Mouse (Mus musculus): ENCODE measurements around the gene Smarce1. TPM values are rescaled to one million over a fixed set of nuclear protein-coding genes. Genes with fewer than 3 reads are reported as not detected.
A peak's percentile ranks its signal among the peaks of the same experiment; 100 is the strongest.

The Smarce1 gene
- polyA plus RNA-seq, 1 experiment from 2014 or later = 133 TPM

DNA sequence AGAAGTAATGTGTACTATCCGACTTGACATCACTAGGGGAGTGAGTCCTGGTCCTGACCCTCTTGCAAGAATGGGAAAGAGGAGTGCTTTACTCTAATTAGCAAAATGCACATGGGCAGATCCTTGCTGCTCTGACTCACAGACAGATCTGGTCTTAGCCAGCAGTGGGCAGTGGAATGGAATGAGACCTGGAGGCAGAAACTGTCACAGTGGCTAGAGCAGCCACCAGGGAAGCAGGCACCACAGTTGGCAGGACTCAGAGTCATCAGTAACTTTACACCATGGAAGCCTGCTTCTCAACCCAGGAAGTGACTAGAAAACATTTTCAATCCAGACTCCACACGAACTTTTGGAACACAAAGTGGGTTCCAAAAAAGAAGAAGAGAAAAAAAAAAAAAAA lies 9.0 kb downstream of the Smarce1 start:
- WGBS = 51% methylated on average over 2 of the region's 2 CpGs

DNA sequence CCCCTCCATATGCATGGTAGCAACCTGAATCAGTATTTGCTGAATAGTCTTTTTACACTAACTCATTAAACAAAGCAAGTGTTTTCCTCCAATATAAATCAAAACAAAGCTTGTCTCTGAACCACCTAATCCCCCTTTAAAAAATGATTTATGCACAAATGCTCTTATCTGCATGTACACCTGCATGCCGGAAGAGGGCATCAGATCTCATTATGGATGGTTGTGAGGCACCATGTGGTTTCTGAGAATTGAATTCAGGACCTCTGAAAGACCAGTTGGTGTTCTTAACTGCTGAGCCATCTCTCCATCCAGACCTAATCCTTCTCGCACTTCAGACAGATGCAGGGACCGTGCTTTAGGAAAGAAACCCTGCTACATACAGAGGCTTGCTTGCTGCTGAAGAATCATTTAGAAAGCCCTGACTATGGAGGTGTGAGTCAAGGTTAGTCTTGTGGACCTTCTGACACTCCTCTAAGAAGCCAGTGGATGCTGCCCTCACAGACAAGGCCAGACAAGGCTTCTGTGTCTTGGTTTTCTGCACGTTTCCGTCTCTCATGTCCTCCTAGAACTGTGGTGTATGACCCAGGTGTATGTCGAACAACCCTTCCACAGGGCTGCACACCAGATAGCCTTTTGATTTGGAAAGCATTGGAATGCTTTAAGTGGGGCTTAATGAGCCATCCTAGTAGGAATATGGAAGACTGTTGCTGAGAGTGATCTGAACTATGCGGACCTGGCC lies 13.4 kb downstream of the Smarce1 start:
- 87% methylated on average over 7 of the region's 7 CpGs for WGBS
- no peaks in the 10 kb centered on the region for H3K4me1 ChIP-seq (ENCODE audit: insufficient read depth, low read depth, low read length)
- no peak overlapping the region for H3K9ac ChIP-seq (replicated peaks; ENCODE audit: low read depth)
- no peak overlapping the region for H3K4me3 ChIP-seq (ENCODE audit: low read depth, low read length)
- DNase-seq (ENCODE audit: low spot score) (no peak), ATAC-seq (no peak)
- no peak overlapping the region for H3K4me2 ChIP-seq (replicated peaks; ENCODE audit: low read depth, low read length)
- H3K27me3 ChIP-seq (replicated peaks; ENCODE audit: insufficient read depth, low read length) = no peaks in the 10 kb centered on the region
- H3K9me3 ChIP-seq (ENCODE audit: low read length) = no peaks in the 10 kb centered on the region
- no peak overlapping the region for H3K27ac ChIP-seq (ENCODE audit: low read length)
- H3K36me3 ChIP-seq (ENCODE audit: insufficient read depth, low read length) = peaks cover 64% of the 10 kb centered on the region
- TF ChIP-seq CTCF (IDR thresholded peaks at IDR 0.05) (peak; percentile 19; the same call in 1 of the 2 replicates), EP300 (IDR thresholded peaks at IDR 0.05) (no peak)

More for the DNA sequence above, 9.0 kb downstream of the Smarce1 start:
- Histone ChIP-seq H3K4me2 (replicated peaks; ENCODE audit: low read depth, low read length) (no peak overlapping the region), H3K4me1 (ENCODE audit: insufficient read depth, low read depth, low read length) (0 out of 2 replicates have a peak, but pooled peaks cover 6% of the 10 kb centered on the region), H3K9ac (replicated peaks; ENCODE audit: low read depth) (no peak overlapping the region), H3K27ac (ENCODE audit: low read length) (no peak overlapping the region), H3K4me3 (ENCODE audit: low read depth, low read length) (no peak overlapping the region), H3K27me3 (replicated peaks; ENCODE audit: insufficient read depth, low read length) (no peaks in the 10 kb centered on the region), H3K9me3 (ENCODE audit: low read length) (no peaks in the 10 kb centered on the region), H3K36me3 (ENCODE audit: insufficient read depth, low read length) (peaks cover 39% of the 10 kb centered on the region)
- DNase-seq (ENCODE audit: low spot score) = no peak
- TF ChIP-seq EP300 (IDR thresholded peaks at IDR 0.05) = no peak
- TF ChIP-seq CTCF (IDR thresholded peaks at IDR 0.05) = 0 out of 2 replicates have a peak, but pooled peaks have one; percentile 2
- ATAC-seq = no peak

- Histone ChIP-seq H3K4me2 (replicated peaks; ENCODE audit: low read depth, low read length) (no peak overlapping the region), H3K27me3 (replicated peaks; ENCODE audit: insufficient read depth, low read length) (no peaks in the 10 kb centered on the region), H3K4me1 (ENCODE audit: insufficient read depth, low read depth, low read length) (no peaks in the 10 kb centered on the region), H3K4me3 (ENCODE audit: low read depth, low read length) (no peak overlapping the region), H3K9me3 (ENCODE audit: low read length) (no peaks in the 10 kb centered on the region), H3K27ac (ENCODE audit: low read length) (no peak overlapping the region), H3K9ac (replicated peaks; ENCODE audit: low read depth) (no peak overlapping the region), H3K36me3 (ENCODE audit: insufficient read depth, low read length) (peaks cover 71% of the 10 kb centered on the region)
- DNase-seq (ENCODE audit: low spot score) (no peak), ATAC-seq (no peak)
- 100% methylated on average over 3 of the region's 3 CpGs for WGBS
- TF ChIP-seq CTCF (IDR thresholded peaks at IDR 0.05) = no peak
These were observed 14.6 kb downstream of the Smarce1 start for GRCm38 (mm10) chr11:99216181-99216580.

DNA sequence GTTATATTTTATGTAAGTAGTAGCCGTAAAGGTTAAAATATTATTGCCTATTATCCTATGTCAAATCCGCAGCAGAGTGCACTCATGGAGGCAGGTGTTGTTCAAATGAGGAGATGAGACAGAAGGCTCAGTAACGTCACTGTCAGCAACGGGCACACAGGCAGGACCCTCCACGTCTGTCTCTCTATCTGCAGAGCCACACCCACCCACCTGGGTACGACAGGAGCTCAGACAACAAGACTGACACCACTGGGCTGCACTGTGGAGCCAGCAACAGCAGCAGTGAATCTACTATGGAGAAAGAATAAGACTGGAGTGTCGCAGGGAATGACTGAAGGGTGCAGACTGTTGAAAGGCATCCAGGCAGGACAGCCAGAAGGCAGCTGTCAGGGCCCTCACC lies 18.1 kb downstream of the Smarce1 start:
- no peak for ATAC-seq
- 77% methylated on average over 7 of the region's 7 CpGs for WGBS

GRCm38 (mm10) chr11:99211964-99212363 lies 18.9 kb downstream of the Smarce1 start:
- Histone ChIP-seq H3K27ac (ENCODE audit: low read length) (no peak overlapping the region), H3K27me3 (replicated peaks; ENCODE audit: insufficient read depth, low read length) (no peaks in the 10 kb centered on the region), H3K36me3 (ENCODE audit: insufficient read depth, low read length) (peaks cover 52% of the 10 kb centered on the region; the same call in 1 of the 2 replicates), H3K9me3 (ENCODE audit: low read length) (no peaks in the 10 kb centered on the region), H3K4me1 (ENCODE audit: insufficient read depth, low read depth, low read length) (no peaks in the 10 kb centered on the region), H3K9ac (replicated peaks; ENCODE audit: low read depth) (no peak overlapping the region), H3K4me2 (replicated peaks; ENCODE audit: low read depth, low read length) (no peak overlapping the region), H3K4me3 (ENCODE audit: low read depth, low read length) (no peak overlapping the region)
- TF ChIP-seq CTCF (IDR thresholded peaks at IDR 0.05) = no peak
- TF ChIP-seq EP300 (IDR thresholded peaks at IDR 0.05) = no peak
- DNase-seq (ENCODE audit: low spot score) (no peak), ATAC-seq (no peak)
- 57% methylated on average over 2 of the region's 2 CpGs for whole genome bisulfite sequencing

More for the DNA sequence above, 18.1 kb downstream of the Smarce1 start:
- no peak overlapping the region for H3K4me2 ChIP-seq (replicated peaks; ENCODE audit: low read depth, low read length)
- TF ChIP-seq CTCF (IDR thresholded peaks at IDR 0.05) (no peak), EP300 (IDR thresholded peaks at IDR 0.05) (no peak)
- H3K9me3 ChIP-seq (ENCODE audit: low read length) = no peaks in the 10 kb centered on the region
- DNase-seq (ENCODE audit: low spot score) = no peak
- H3K27me3 ChIP-seq (replicated peaks; ENCODE audit: insufficient read depth, low read length) = no peaks in the 10 kb centered on the region
- peaks cover 59% of the 10 kb centered on the region for H3K36me3 ChIP-seq (ENCODE audit: insufficient read depth, low read length)
- H3K9ac ChIP-seq (replicated peaks; ENCODE audit: low read depth) = no peak overlapping the region
- no peak overlapping the region for H3K4me3 ChIP-seq (ENCODE audit: low read depth, low read length)
- H3K27ac ChIP-seq (ENCODE audit: low read length) = no peak overlapping the region
- no peaks in the 10 kb centered on the region for H3K4me1 ChIP-seq (ENCODE audit: insufficient read depth, low read depth, low read length)

DNA sequence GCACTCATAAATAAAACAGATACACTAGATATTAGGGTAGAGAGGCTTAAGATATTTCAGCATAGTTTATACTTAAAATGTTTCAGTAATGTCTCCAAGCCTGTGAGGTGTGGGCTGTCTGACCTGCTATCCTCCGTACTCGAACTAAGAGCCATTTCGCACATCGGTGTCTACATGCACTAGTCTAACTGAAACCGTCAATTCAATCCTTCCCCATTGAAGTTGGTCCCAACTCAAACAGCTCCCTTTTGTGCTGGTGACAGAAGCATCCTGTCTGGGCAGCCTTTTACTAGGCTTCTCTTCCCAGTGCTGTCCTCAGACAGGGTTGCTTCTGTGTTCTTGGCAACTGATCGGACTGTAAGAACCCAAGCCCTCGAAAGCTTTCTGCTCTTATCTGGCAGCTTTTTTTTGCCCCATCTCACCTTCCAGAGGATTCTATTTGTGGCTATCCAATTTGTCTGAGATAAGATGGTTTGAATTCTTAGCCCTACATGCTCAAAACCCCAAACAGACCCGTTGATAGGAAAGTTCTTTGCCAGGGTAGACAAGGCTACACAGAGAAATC lies 22.6 kb downstream of the Smarce1 start:
- TF ChIP-seq EP300 (IDR thresholded peaks at IDR 0.05) (no peak), CTCF (IDR thresholded peaks at IDR 0.05) (no peak)
- WGBS = 72% methylated on average over 8 of the region's 8 CpGs
- H3K36me3 ChIP-seq (ENCODE audit: insufficient read depth, low read length) = peaks cover 21% of the 10 kb centered on the region; the same call in 1 of the 2 replicates
- DNase-seq (ENCODE audit: low spot score) (no peak), ATAC-seq (no peak)
- H3K9ac ChIP-seq (replicated peaks; ENCODE audit: low read depth) = no peak overlapping the region
- H3K4me3 ChIP-seq (ENCODE audit: low read depth, low read length) = no peak overlapping the region
- H3K27me3 ChIP-seq (replicated peaks; ENCODE audit: insufficient read depth, low read length) = no peaks in the 10 kb centered on the region
- no peak overlapping the region for H3K27ac ChIP-seq (ENCODE audit: low read length)
- no peaks in the 10 kb centered on the region for H3K4me1 ChIP-seq (ENCODE audit: insufficient read depth, low read depth, low read length)
- H3K9me3 ChIP-seq (ENCODE audit: low read length) = no peaks in the 10 kb centered on the region
- H3K4me2 ChIP-seq (replicated peaks; ENCODE audit: low read depth, low read length) = no peak overlapping the region

Data from lung, postnatal 0 days (tissue).